Mouse (Mus musculus) lung, postnatal 4 days (tissue): ENCODE results near the gene Adprhl1.

Experiments used
- DNase-seq, 2 experiments: peaks; one replicate each; pipeline ENCODE4 v3.0.0; 2021

Adprhl1 gene

DNA sequence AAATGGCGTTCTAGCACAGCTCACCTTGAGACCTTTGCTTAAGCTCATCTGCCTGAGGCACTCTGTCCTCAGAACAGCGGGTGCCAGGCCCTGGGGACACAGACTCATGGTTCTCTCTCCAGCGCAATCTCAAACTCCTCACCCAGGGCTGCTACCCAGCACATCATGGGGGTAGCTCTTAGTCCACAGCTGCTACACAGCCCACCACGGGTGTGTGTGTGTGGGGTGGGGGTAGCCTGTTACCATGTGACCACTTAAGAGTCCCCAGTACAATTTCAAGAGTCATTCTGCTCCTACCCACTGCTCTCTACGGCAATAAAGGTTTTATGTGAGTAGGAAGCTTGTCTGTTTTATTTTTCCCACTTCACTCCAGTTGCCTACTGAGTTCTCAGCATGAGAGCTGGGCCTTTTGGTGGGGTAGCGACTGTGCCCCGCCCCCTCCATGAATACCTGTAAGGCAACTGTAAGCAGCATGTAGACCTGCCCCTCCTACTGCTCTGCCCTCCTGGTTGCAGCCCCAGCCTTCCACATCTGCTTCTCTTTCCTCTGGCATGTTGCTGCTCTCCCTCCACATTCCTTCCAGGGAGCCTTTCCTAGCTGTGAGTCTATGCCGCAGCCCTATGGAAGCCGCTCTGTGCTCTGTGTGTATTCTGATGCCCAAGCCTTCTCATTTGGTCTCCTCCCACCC lies 24.9 kb downstream of the Adprhl1 start:
- DNase-seq, result no peak

DNA sequence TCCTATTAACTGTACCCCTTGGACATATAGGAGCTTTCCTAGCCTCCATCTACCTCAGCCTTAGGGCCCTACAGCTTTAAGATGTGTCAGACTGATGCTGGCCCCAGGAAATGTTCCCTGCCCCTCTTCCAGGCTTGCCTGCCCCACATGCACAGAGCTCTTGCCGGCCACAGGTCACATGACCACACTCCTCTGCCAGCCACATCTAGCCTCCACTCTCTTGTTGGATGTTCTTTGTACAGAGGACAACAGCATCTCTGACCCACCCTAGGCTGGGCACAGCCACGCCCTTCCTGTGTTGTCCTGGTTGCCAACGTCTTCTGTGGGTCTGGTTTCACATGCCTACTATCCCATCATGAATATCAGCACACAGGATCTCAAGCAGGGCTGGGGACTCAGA lies 26.8 kb downstream of the Adprhl1 start:
- DNase-seq, result no peak

DNA sequence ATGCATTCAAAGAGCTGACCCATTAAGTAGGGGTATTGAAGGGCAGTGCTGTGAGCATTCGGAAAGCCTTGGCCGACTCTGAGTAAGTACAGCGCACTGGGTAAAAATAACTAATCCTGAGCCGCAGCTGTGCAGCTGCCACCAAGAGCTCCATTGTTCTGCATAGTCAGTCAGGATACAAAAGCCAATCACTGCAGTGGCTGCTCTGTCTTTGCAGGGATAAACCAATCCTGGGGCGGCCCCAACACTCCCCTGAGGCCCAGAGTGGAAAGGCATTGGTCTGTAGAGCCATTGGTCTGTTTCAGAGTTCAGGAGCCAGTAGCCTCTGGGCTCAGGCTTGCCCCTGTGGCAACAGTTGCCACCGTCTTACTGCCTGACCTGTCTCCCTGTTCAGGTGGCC lies 27.7 kb downstream of the Adprhl1 start:
- no peak for DNase-seq

GRCm38 (mm10) chr8:13224426-13224825 lies 29.5 kb downstream of the Adprhl1 start:
- DNase-seq, result no peak

- no peak for DNase-seq
Measured at GRCm38 (mm10) chr8:13218441-13218840, 35.5 kb downstream of the Adprhl1 start.

DNA sequence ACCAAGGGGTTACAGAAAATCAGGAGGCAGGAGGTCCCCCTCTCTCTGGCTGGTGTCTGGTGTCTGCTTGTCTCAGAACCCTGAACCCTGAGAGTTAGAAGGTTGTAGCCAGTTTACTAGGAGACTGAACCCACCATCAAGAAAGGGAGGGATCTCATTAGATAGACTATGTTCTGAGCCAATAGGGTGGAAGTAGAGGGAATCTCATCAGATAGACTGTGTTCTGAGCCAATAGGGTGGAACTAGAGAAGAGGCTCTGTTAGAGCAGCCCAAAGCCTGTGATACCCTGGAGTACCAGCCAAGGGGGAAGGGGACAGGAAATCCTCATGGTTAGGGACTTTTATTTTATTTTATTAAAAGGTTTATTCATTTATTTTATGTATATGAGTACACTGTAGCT lies 36.0 kb downstream of the Adprhl1 start:
- no peak for DNase-seq

GRCm38 (mm10) chr8:13217093-13217492 lies 36.9 kb downstream of the Adprhl1 start:
- no peak for DNase-seq

DNA sequence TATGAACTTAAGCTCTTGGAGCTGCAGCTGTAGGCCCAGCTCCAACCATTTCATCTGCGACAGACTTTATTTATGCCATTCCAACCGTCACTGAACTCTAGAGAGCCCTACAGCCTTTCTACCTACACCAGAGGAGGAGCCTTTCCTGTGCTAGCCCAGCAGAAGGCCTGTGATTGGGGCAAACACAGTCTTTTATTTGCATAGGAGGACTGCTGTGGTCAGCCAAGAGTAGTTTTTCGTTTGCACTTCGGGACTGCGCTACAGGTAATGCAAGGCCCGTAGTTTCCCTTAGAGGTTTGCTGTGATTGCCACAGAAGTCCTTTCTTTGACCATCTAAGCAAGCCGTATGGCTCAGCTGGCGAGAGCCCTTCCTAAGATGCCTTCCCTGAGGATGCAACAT lies 37.6 kb downstream of the Adprhl1 start:
- DNase-seq, result no peak

GRCm38 (mm10) chr8:13213479-13214268 lies 40.3 kb downstream of the Adprhl1 start:
- peak; percentile 91 for DNase-seq

GRCm38 (mm10) chr8:13209770-13210169 lies 44.2 kb downstream of the Adprhl1 start:
- DNase-seq, result peak in 1 of 2 experiments; percentile 43

- DNase-seq, result no peak
Measured at GRCm38 (mm10) chr8:13208627-13209355, 45.2 kb downstream of the Adprhl1 start.

DNA sequence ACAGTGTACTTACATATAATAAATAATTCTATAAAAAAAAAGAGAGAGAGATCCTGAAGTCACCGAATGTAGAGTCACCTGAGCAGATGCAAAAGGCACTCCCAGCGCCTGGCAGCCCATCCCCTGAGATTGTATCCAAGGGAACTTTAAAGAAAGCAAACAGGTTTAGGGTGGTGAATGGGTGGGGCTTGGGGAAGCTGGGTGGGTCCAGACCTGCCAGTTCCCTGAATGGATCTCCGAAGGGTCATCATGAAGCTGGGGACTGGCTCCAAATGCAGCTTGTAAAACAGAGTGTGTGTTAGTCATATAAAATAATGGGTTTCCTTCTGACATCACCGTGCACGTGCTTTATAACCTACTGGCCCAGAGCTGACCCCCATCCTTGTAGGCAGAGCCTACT lies 47.7 kb downstream of the Adprhl1 start:
- DNase-seq, result no peak

DNA sequence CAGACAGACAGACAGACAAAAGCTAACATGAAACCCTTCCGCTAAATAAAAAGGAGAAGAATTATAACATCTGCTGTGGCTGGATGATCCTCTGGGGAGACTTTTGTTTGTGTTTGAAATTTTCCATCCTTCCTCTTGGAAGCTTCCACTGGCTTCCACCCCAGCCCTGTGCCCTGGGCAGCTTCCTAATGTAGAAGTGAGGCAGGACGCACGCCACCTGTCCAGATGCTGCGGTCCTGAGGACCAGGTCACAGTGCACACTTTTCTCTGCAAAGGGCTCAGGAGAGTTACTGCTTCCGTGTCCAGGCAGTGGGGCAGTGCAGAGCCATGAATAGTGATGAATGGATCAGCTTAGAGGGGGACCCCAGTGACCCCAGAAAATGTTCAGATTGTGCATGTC lies 48.7 kb downstream of the Adprhl1 start:
- DNase-seq, result peak in 1 of 2 experiments; percentile 56

DNA sequence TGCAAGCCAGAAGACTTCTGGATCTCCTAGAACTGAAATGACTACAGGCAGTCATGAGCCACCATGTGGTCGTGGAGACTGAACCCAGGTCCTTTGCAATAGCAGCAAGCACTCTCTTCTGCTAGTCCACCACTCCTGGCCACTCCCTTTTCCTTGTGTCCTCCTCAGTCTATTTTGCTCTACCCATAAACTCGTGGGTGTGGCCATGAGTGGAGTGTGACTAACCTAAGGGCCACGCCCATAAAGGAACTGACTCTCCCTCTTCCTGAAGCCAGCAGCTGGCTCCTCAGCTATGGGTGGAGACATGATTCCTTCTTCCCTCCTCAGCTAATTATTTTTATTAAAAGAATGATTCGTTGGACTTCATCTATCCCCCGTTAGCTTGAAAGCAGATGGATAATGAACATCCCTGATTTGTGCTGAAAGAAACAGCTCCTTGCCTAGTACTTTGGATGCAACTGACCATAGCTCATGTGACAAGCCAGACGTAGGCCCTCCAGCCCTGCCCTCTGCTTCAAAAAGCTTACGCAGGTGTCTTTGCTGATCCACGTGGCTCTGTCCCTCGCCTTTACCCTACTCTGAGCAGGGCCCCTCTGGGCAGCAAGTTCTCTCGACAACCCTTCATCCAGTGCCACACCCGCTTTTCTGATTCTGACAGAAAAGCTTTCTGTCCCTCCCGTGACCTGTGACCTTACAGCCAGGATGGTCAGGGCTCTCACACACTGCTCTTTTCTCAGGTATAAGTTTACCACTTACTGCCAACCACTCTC lies 49.4 kb downstream of the Adprhl1 start:
- peak in 1 of 2 experiments; percentile 33 for DNase-seq

GRCm38 (mm10) chr8:13203472-13203871 lies 50.5 kb downstream of the Adprhl1 start:
- peak in 1 of 2 experiments; percentile 33 for DNase-seq

DNA sequence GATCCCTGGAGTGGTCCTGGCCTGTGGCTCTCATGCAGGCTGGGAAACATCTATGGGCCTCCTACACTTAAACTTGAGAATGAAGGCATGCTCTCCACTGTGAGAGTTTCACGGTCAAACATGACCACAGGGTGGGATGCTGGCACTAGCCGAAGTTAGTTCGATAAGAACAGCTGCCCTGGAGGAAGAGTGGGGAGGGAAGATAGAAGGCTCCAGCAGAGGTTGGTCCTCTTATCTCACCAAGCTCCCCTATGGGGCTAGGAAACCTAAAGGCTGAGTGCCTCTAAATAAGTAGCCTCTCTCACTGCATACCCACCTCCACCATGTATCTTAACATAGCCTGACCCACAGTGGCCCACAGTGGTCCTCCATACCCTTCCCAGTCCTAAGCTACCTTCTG lies 51.2 kb downstream of the Adprhl1 start:
- no peak for DNase-seq

- no peak for DNase-seq
Measured at GRCm38 (mm10) chr8:13202041-13202440, 51.9 kb downstream of the Adprhl1 start.

DNA sequence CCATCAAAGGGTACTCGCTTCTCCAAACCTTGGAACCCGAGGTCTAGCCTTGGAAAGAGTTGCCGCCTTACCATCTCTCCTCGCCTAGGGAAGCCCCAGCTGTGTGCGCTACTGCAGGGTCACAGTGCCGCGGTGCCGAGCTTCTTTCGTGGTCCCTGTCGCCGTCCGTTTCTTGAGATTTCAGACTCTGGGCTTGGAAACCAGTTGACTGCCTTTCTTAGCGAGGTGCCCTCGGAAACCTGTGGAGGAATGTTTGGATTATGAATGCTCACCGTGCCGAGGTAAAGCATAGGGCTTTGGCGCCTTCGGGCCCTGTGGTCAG lies 53.0 kb downstream of the Adprhl1 start:
- DNase-seq, result no peak

- peak; percentile 49 to 52 for DNase-seq
Measured at GRCm38 (mm10) chr8:13200301-13201012, 53.5 kb downstream of the Adprhl1 start, which contains the start of gene Grtp1. Gene Grtp1, minus strand, starts transcription at chr8:13200620.

DNA sequence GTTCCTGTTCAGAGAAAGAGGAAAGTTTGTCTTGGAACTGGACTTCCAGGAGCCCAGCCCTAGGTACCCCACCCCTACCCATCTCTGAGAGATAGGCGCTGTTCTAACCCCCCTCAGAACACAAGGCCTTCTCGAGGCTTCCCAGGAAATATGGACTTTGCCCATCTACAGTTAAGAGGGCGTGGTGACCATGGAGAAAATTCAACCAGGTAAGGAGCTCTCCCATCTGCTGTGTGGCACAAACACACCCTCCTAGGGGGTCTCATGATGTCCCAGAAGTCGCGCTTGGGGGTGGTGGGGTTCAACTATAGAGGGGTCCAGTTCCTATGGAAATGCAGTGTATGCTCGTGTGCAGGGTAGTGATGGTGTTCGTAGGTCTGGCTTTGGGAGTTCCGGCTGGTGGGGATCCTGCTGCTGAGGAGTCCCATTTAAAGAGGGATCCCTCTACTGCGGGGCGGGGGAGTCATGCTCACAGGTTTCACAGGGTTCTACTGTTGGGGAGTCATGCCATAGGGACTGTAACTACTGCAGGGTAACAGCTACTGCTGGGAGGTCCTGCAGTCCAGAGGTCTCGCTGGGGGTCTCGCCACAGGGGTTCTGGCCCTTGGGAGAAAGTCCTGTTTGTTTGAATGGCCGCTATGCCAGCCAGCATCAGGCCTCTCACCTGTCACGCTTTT lies 54.4 kb downstream of the Adprhl1 start:
- DNase-seq, result no peak

- DNase-seq, result no peak
Measured at GRCm38 (mm10) chr8:13197493-13197892, 56.5 kb downstream of the Adprhl1 start.

DNA sequence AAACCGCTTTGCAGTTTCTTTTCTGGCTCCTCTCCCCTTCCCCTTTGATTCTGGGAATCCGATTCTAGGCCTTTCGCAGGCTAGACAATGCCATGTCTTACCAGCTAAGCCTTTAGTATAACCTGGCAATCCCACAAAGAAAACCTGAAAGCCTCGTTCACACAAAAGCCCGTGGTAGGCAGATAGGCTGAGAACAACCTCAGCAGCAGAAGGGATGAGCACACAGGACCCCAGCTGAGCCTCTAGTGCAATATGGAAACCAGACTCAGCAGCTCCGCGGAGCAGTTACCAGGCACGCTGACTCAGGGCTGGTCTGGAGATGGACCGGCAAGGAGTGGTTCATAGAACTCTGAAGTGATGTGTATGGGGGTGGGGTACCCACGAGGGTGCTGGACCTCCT lies 59.1 kb downstream of the Adprhl1 start:
- DNase-seq, result no peak
